Mouse (Mus musculus): ENCODE measurements around the gene Flywch1. TPM values are rescaled to one million over a fixed set of nuclear protein-coding genes. Genes with fewer than 3 reads are reported as not detected.

Gene Flywch1
- polyA plus RNA-seq, 1 experiment = 2.3 TPM

DNA sequence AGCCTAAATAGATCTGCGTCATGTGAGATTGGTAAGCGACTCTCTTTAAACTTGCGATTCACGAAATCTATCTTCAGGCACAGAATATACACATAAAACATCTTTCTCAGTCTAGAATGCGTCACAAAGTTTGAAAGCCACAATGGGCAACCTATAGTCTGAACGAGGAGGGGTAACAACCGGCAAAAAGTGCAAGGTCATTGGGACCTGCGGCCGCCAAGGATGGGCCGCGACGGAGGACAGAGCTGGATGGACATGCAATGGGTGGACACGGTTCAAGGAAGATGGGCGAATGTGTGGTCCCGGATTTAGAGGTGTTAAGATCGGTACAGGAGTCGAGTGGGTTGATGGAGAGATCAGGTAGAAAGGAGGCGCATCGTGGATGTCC, 512 bp downstream of the Flywch1 start:
- Histone ChIP-seq H3K4me3 (replicated peaks) (peak overlapping the region; percentile 94), H3K36me3 (ENCODE audit: control insufficient read depth) (no peaks in the 10 kb centered on the region), H3K27me3 (ENCODE audit: control insufficient read depth) (peaks cover 8% of the 10 kb centered on the region), H3K9me3 (ENCODE audit: control insufficient read depth, low read length) (no peaks in the 10 kb centered on the region), H3K4me1 (ENCODE audit: control insufficient read depth) (peaks cover 18% of the 10 kb centered on the region)
- no peak for TF ChIP-seq TAL1 (IDR thresholded peaks at IDR 0.05; ENCODE audit: low read length)
- TF ChIP-seq GATA1 (IDR thresholded peaks at IDR 0.05; ENCODE audit: low read length) = no peak

DNA sequence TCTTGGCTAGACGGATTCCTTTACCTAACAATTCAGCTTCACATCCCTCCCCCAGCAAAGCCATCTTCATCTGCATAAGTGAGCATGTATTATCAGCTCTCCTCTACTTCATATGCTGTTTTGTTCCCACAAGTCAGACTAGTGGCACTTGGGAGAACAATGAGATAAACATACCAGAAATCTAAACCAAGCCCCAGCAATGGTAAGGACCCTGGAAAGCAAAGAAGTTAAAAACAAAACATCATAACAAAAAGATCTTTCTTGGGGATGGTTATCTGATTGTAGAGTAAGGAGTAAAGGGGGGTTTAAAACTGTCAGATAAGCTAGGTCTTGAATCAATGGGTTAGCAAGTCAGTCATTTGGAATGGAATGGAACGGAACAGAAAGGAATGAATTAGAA, 909 bp downstream of the Flywch1 start:
- Histone ChIP-seq H3K4me3 (replicated peaks) (peak overlapping the region; percentile 94), H3K4me1 (ENCODE audit: control insufficient read depth) (peaks cover 18% of the 10 kb centered on the region), H3K9me3 (ENCODE audit: control insufficient read depth, low read length) (no peaks in the 10 kb centered on the region), H3K36me3 (ENCODE audit: control insufficient read depth) (no peaks in the 10 kb centered on the region), H3K27me3 (ENCODE audit: control insufficient read depth) (peaks cover 8% of the 10 kb centered on the region)
- TF ChIP-seq TAL1 (IDR thresholded peaks at IDR 0.05; ENCODE audit: low read length) = no peak
- TF ChIP-seq GATA1 (IDR thresholded peaks at IDR 0.05; ENCODE audit: low read length) = no peak

DNA sequence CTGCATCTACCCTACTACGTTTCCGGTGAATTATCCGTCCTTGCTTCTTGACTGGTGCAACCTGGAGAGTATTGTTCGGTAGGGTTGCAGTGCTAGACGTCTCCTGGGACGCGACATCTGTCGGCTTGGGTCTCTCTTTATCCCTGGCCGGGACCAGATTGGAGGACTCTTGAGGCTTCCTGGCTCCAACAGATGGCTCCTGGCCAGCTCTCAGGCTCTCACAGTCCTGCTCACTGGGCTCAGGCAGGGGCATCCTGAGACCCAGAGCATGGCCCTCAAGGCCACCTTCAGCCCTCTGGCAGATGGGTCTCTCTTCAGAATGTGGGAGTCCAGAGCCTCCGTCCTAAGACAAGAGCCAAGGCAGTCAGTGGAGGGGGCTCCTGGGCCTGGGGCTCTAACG, 8.4 kb downstream of the Flywch1 start:
- Histone ChIP-seq H3K9me3 (ENCODE audit: control insufficient read depth, low read length) (peaks cover 2% of the 10 kb centered on the region; the same call in 1 of the 2 replicates), H3K4me1 (ENCODE audit: control insufficient read depth) (no peaks in the 10 kb centered on the region), H3K27me3 (ENCODE audit: control insufficient read depth) (no peaks in the 10 kb centered on the region), H3K4me3 (replicated peaks) (no peak overlapping the region), H3K36me3 (ENCODE audit: control insufficient read depth) (peaks cover 6% of the 10 kb centered on the region)
- TF ChIP-seq GATA1 (IDR thresholded peaks at IDR 0.05; ENCODE audit: low read length) = no peak
- TF ChIP-seq TAL1 (IDR thresholded peaks at IDR 0.05; ENCODE audit: low read length) = no peak

DNA sequence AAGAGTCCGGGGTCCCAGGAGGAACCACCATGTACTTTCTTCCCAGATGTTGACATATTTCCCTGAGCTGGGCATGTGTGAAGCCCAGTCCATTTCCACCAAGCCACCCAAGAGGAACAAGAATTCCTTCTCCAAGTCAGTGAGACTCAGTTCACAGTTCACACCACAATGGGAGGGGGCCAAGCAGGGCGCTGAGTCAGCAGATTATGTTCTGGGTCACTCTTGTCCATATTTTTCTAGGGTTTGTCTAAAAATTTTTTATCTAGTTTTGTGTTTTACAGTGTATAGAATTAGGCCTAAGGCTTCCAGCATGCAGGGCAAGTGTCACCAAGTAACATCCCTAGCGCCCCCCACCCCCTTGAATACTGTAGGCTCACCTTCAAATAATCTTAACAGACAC, 10.2 kb downstream of the Flywch1 start:
- H3K36me3 ChIP-seq (ENCODE audit: control insufficient read depth) = peaks cover 10% of the 10 kb centered on the region

DNA sequence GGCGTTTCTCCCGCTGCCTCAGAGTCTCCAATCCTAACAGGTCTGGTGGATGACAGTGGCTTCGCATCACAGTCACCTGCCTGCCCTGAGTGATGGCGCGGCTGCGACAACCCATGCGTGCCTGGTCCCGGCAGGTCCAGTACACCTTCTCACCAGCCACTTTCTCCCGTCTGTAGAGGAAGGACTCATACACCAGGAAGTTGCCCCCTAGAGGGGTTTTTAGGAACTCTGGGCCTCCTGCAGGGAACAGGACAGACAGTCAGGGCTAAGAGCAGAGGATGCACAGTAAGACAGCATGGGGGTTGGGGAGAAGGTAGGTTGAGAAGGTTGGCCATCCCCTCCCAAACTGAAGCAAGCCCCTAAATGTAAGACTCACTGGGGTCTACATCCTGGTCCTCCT, 11.2 kb downstream of the Flywch1 start:
- TF ChIP-seq TAL1 (IDR thresholded peaks at IDR 0.05; ENCODE audit: low read length) (no peak), GATA1 (IDR thresholded peaks at IDR 0.05; ENCODE audit: low read length) (no peak)
- Histone ChIP-seq H3K4me3 (replicated peaks) (no peak overlapping the region), H3K4me1 (ENCODE audit: control insufficient read depth) (no peaks in the 10 kb centered on the region), H3K27me3 (ENCODE audit: control insufficient read depth) (no peaks in the 10 kb centered on the region), H3K9me3 (ENCODE audit: control insufficient read depth, low read length) (peaks cover 2% of the 10 kb centered on the region; the same call in 1 of the 2 replicates), H3K36me3 (ENCODE audit: control insufficient read depth) (peaks cover 12% of the 10 kb centered on the region)

More for the DNA sequence above, 10.2 kb downstream of the Flywch1 start:
- Histone ChIP-seq H3K4me3 (replicated peaks) (no peak overlapping the region), H3K9me3 (ENCODE audit: control insufficient read depth, low read length) (peaks cover 2% of the 10 kb centered on the region; the same call in 1 of the 2 replicates), H3K4me1 (ENCODE audit: control insufficient read depth) (no peaks in the 10 kb centered on the region), H3K27me3 (ENCODE audit: control insufficient read depth) (no peaks in the 10 kb centered on the region)
- no peak for TF ChIP-seq TAL1 (IDR thresholded peaks at IDR 0.05; ENCODE audit: low read length)
- no peak for TF ChIP-seq GATA1 (IDR thresholded peaks at IDR 0.05; ENCODE audit: low read length)

DNA sequence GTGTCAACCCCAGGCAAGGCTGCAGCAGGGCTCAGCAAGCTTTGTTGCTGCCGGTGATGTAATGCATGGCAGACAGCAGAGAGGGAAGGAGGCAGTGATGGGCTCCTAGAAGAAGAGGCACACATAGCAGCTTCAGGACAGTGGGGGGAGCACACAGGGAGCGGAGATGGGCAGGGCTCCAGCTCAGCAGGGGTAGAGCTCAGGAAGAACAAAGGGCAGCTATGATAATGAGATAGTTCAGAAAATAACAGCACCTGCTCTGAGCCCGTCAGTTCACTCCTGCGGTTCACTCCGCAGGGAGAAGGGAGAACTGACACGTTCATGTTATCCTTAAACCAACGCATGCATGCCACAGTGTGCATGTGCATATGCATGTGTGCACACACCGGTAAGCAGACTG, 12.6 kb downstream of the Flywch1 start:
- H3K4me3 ChIP-seq (replicated peaks) = no peak overlapping the region
- TF ChIP-seq GATA1 (IDR thresholded peaks at IDR 0.05; ENCODE audit: low read length) (no peak), TAL1 (IDR thresholded peaks at IDR 0.05; ENCODE audit: low read length) (no peak)
- peaks cover 2% of the 10 kb centered on the region; the same call in 1 of the 2 replicates for H3K9me3 ChIP-seq (ENCODE audit: control insufficient read depth, low read length)
- peaks cover 12% of the 10 kb centered on the region for H3K36me3 ChIP-seq (ENCODE audit: control insufficient read depth)
- no peaks in the 10 kb centered on the region for H3K27me3 ChIP-seq (ENCODE audit: control insufficient read depth)
- H3K4me1 ChIP-seq (ENCODE audit: control insufficient read depth) = no peaks in the 10 kb centered on the region

DNA sequence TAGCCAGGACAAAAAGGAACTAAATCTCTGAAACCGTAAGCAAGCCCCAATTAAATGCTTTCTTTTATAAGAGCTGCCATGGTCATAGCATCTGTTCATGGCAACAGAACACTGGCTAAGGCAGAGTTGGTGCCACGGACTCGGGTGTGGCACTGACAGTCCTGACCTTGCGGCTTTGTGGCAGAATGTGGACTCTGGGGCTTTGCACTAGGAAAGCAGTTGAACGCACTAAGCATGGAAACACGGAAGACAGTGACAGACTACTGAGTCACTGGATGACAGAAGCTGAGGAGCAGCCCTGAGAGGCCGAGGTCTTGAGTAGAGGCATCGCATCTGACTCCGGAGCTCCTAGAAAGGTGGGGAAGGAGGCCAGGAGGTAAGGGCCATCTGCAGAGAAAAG, 13.8 kb downstream of the Flywch1 start:
- no peak for TF ChIP-seq TAL1 (IDR thresholded peaks at IDR 0.05; ENCODE audit: low read length)
- TF ChIP-seq GATA1 (IDR thresholded peaks at IDR 0.05; ENCODE audit: low read length) = no peak
- H3K9me3 ChIP-seq (ENCODE audit: control insufficient read depth, low read length) = peaks cover 2% of the 10 kb centered on the region; the same call in 1 of the 2 replicates
- H3K4me3 ChIP-seq (replicated peaks) = no peak overlapping the region
- no peaks in the 10 kb centered on the region for H3K27me3 ChIP-seq (ENCODE audit: control insufficient read depth)
- peaks cover 12% of the 10 kb centered on the region for H3K36me3 ChIP-seq (ENCODE audit: control insufficient read depth)
- H3K4me1 ChIP-seq (ENCODE audit: control insufficient read depth) = no peaks in the 10 kb centered on the region

DNA sequence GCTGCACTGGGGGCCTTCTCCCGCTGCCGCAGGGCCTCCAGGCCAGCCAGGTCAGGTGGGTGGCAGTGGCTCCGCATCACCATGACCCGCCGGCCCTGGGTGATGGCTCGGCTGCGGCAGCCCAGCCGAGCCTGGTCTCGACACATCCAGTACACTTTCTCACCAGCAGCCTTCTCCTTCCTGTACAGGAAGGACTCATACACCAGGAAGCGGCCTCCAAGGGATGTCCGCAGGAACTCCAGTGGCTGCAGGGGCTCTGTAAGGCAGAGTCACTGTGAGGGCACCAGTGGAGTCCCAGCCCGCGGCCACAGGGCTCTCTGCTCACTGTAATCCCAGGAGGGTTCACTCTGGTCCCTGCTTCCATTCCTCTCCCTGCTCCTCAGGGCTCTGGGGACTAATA, 15.7 kb downstream of the Flywch1 start:
- TF ChIP-seq TAL1 (IDR thresholded peaks at IDR 0.05; ENCODE audit: low read length) = no peak
- TF ChIP-seq GATA1 (IDR thresholded peaks at IDR 0.05; ENCODE audit: low read length) = no peak
- Histone ChIP-seq H3K27me3 (ENCODE audit: control insufficient read depth) (no peaks in the 10 kb centered on the region), H3K36me3 (ENCODE audit: control insufficient read depth) (peaks cover 11% of the 10 kb centered on the region), H3K9me3 (ENCODE audit: control insufficient read depth, low read length) (peaks cover 2% of the 10 kb centered on the region; the same call in 1 of the 2 replicates), H3K4me3 (replicated peaks) (no peak overlapping the region), H3K4me1 (ENCODE audit: control insufficient read depth) (no peaks in the 10 kb centered on the region)

DNA sequence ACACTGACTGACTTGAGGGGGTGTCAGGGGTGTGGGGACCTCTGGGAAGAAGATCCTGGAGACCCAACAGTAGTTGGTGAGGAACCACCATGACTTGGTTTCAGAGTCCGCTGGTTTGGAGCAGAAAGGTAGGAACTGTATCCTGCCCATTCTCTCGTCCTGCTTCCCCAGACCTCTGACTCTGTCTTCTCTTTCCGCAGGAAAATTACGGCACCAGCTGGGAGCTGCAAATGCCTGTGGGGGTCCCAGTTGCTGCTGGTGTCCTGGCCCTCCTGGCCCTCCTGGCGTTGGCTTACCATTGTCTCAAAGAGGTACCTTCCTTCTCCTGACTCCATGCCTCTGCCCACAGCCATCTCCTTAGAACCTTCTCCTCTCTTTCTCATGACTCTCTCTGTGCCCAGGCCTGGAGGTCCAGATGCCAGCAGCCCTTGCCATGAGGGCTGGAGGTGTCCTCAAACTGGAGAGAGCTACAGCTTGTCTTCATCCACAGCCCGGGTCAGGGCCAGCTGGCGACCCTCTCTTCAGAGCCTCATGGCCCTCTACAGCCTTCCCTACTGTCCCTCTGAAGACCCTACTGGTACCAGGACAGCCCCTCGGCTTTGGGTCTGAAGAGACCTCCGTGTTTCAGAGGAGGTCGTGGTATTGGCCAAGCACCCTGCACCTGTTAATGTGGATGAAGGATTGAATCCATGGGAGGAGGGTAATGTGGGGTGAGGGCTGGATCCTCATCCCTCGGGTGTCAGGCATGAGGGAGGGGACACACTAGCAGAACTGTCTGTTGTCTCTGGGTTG, 21.8 kb downstream of the Flywch1 start:
- peak overlapping the region; percentile 47 for H3K4me3 ChIP-seq (replicated peaks)
- peaks cover 4% of the 10 kb centered on the region; the same call in 1 of the 2 replicates for H3K9me3 ChIP-seq (ENCODE audit: control insufficient read depth, low read length)
- H3K36me3 ChIP-seq (ENCODE audit: control insufficient read depth) = no peaks in the 10 kb centered on the region; the same call in 1 of the 2 replicates
- H3K4me1 ChIP-seq (ENCODE audit: control insufficient read depth) = peaks cover 9% of the 10 kb centered on the region
- H3K27me3 ChIP-seq (ENCODE audit: control insufficient read depth) = peaks cover 42% of the 10 kb centered on the region
- TF ChIP-seq GATA1 (IDR thresholded peaks at IDR 0.05; ENCODE audit: low read length) = no peak
- no peak for TF ChIP-seq TAL1 (IDR thresholded peaks at IDR 0.05; ENCODE audit: low read length)
